27 mouse cellular contexts compared by ENCODE assay signal in genomic region chr19:45775486-45775885, GRCm38 (mm10). TPM values are rescaled to one million over a fixed set of nuclear protein-coding genes. Genes with fewer than 3 reads are reported as not detected.
DNase-seq lines count a peak whose midpoint lies in the region.
"Had no signal": no experiment of that assay in that cellular context is flagged by ENCODE, and none has a peak within 500 bp of the region (broad histone marks: within the 10 kb centered on the region; RNA-seq: fewer than 3 reads in every experiment).

No protein-coding gene starts in this region.

- intact Hi-C loops in left cerebral cortex, postnatal 25 days (cut with DNase I): no loop called here

- peak; percentile 33 to 68 for DNase-seq in frontal cortex, adult 2 months (ENCODE audit: extremely low spot score in 1 of 2, low spot score in 1 of 2)
- no peak for DNase-seq in frontal cortex, postnatal 25 days (ENCODE audit: low spot score in 2 of 2)
- peak; percentile 26 to 86 for DNase-seq in left cerebral cortex, postnatal 25 days (ENCODE audit: low spot score in 2 of 2)
- DNase-seq in left cerebral cortex, adult 11 months (ENCODE audit: low spot score): no peak
- DNase-seq in right cerebral cortex, adult 2 months (ENCODE audit: low spot score in 2 of 2): peak; percentile 37 to 55
- no peak for DNase-seq in right cerebral cortex, postnatal 14 days
- peak; percentile 52 for DNase-seq in telencephalon, adult 2 months (ENCODE audit: low read depth, low spot score)
- DNase-seq: adrenal gland, postnatal 10 days; adrenal gland, postnatal 36 days; B cell, adult 2 months; cerebellum, adult 11 months; cerebellum, adult 2 months; cerebellum, adult 9-11 months; cerebellum, postnatal 25 days; forebrain, postnatal 0 days; gastrocnemius, adult 2 months; gastrocnemius, postnatal 14 days; heart, adult 11 months had no signal

RNA-seq across cellular contexts. Expression of gene Mgea5, which starts 8.2 kb away (rescaled TPM):
- 140 and 147 TPM in 2 replicates for polyA plus RNA-seq in frontal cortex, adult 2 months (2012; rRNA removed)
- total RNA-seq in left cerebral cortex, postnatal 25 days (2021): 100 to 1,000 TPM; 159 to 160 TPM

RNA-seq across cellular contexts. Expression of gene Npm3, which starts 26.1 kb away (rescaled TPM):
- polyA plus RNA-seq in frontal cortex, adult 2 months (2012; rRNA removed): 16.3 and 17.5 TPM in 2 replicates
- total RNA-seq in left cerebral cortex, postnatal 25 days (2021): 1 to 10 TPM; 7.1 to 7.4 TPM

RNA-seq across cellular contexts. Expression of gene Fgf8, which starts 32.8 kb away (rescaled TPM):
- polyA plus RNA-seq in frontal cortex, adult 2 months (2012; rRNA removed): not detected in 2 replicates
- total RNA-seq in left cerebral cortex, postnatal 25 days (2021): not detected
- total RNA-seq: adrenal gland, adult 18-20 months; adrenal gland, postnatal 10 days; adrenal gland, postnatal 36 days; CH12.LX; common myeloid progenitor, adult 5-6 weeks; G1E; gastrocnemius, adult 2 months; gastrocnemius, postnatal 14 days; gastrocnemius, postnatal 4 days; heart, adult 8-10 months; heart, postnatal 25 days; hematopoietic stem cell, adult 5-6 weeks had no signal
- polyA plus RNA-seq: cerebellum, adult 2 months; G1E; heart, postnatal 0 days had no signal

RNA-seq across cellular contexts. Expression of gene Kcnip2, which starts 40.4 kb away (rescaled TPM):
- polyA plus RNA-seq in frontal cortex, adult 2 months (2012; rRNA removed): 141 and 182 TPM in 2 replicates
- total RNA-seq in left cerebral cortex, postnatal 25 days (2021): 100 to 1,000 TPM; 141 to 165 TPM
- total RNA-seq: CH12.LX; common myeloid progenitor, adult 5-6 weeks; hematopoietic stem cell, adult 5-6 weeks had no signal
- polyA plus RNA-seq: G1E had no signal

Comparison
In these comparisons a context has a peak if more than half of its experiments do, and no peak if none do; other contexts are left out.
1. DNase-seq: peak in frontal cortex, adult 2 months (2 of 2), left cerebral cortex, postnatal 25 days (2 of 2), right cerebral cortex, adult 2 months (2 of 2) and telencephalon, adult 2 months (single experiment); none in frontal cortex, postnatal 25 days (0 of 2), left cerebral cortex, adult 11 months (single experiment) and right cerebral cortex, postnatal 14 days (single experiment).